Mouse (Mus musculus): Measurements from ENCODE around the gene Mst1.

The Mst1 gene

DNA sequence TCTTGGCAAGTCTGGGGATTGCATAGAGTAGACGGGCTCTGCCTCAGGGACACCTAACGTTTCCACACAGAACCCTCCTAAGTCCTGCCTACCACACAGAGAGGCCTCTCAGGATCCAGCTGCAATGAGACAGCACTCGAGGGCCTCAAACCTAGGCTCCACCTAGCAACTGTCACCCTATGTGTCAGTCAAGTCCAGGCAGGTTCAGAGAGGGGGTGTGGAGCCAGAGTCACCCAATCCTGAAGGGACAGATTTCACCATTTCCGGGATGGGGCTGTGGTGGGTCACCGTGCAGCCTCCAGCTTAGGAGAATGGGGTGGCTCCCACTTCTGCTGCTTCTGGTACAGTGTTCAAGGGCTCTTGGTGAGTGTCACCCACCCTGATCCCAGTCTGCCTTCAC is at the start of gene Mst1:
TSS of gene Mst1 (plus strand) at position 269 of the 400 bp plus-strand sequence.
- DNase-seq = no peak

DNA sequence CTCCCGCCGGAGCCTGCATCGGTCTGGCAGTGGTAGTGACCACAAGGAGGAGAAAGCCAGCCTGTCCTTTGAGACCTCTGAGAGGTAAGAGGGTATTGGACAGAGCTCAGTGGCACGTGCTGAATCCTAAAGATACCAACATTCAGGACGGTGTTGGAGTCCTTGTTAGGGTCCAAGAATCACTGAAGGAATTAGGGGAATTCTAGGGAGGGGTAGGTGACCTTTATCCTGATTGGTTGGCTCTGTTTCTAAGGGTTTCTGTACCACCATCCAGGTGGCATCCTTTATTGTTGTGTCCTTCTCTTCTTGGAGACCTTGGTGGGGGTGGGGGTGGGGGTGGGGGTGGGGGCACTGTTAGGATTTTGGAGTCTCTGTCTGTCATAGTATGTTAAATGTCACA is 48.1 kb upstream of the Mst1 start:
- no peak for DNase-seq

DNA sequence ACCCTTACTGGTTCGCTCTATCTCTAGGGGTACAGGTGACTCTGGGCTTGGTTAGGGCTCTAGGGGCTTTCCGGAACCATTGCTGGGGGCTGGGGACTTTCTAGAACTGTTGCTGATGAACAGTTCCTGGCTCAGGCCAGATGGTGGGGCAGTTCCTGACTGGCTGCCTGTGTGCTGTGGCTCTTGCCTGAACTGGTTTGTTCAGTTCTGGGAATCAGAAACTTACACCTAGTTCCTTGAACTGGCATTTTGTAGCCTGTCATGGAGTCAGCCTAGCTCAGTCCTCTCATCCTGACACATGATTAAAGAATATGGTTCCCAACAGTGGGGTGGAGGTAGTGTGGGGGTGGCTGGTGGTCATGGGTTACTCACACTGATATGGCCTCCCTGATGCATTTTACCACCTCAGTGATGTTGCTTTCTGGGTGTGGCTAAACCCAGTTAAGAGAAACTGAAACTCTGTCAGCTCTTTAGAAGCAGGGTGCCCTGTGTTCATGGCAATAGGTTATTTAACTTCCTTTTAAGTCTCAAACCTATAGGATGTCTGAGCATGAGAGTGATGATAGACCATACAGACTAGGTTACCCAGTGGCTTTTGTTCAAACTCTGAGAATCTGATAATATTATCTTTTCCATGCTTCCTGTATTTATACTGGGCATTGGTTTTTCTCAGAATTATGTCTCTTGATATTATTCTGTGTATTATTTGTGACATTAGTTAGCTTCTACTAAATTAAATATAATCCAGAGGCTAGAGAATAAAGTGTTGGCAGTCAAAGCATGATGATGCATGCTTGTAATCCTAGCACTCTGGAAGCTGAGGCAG is 44.7 kb upstream of the Mst1 start:
- no peak for DNase-seq

DNA sequence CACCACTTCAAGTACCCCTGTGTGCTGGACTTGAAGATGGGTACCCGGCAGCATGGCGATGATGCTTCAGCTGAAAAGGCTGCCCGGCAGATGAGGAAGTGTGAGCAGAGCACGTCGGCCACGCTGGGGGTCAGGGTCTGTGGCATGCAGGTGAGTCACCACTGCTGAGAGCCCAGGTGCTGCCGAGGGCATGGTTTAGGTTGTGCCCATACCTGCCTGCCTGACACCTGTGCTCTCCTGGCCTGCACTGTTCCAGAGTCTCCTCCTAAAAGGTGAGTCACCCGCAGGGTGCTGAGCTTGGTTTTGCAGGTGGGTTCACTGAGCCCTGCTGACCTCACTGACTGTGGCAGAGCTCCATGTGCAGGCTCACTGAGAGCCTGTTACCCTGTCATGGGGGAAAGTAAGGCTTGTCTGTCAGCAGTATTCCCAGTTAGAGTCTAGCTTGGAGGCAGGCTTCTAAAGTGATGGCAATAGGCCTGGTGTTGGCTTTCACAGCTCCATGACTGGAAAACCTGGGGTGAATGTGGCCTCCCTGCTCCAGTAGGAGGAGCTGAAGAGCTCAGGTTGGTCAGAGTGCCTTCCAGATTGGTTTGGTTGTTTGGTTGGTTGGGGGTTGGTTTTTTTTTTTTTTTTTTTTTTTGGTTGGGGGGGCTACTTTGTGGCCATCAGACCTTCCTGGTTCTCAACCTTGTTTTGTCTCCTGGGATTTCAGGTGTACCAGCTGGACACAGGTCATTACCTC is 35.3 kb upstream of the Mst1 start:
- DNase-seq = no peak

DNA sequence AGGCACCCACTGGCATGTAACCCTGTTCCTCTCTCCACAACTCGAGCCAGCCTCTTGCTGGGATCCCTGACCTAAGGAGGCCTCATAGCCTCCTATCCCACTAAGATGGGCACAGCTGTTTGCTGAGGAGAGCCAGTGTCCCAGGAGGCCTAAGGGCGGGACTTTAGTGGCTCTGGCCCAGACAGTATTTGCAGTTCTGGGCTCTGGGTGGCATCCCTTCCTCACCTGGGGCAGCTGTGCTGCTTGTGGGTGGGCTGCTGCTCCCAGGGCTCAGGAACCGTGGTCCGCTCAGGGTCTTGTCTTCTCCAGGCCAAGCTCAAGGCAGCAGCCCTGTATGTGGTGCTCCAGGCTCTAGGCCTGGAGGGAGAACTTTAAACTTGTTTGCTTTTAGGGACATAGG is 33.7 kb upstream of the Mst1 start:
- no peak for DNase-seq

DNA sequence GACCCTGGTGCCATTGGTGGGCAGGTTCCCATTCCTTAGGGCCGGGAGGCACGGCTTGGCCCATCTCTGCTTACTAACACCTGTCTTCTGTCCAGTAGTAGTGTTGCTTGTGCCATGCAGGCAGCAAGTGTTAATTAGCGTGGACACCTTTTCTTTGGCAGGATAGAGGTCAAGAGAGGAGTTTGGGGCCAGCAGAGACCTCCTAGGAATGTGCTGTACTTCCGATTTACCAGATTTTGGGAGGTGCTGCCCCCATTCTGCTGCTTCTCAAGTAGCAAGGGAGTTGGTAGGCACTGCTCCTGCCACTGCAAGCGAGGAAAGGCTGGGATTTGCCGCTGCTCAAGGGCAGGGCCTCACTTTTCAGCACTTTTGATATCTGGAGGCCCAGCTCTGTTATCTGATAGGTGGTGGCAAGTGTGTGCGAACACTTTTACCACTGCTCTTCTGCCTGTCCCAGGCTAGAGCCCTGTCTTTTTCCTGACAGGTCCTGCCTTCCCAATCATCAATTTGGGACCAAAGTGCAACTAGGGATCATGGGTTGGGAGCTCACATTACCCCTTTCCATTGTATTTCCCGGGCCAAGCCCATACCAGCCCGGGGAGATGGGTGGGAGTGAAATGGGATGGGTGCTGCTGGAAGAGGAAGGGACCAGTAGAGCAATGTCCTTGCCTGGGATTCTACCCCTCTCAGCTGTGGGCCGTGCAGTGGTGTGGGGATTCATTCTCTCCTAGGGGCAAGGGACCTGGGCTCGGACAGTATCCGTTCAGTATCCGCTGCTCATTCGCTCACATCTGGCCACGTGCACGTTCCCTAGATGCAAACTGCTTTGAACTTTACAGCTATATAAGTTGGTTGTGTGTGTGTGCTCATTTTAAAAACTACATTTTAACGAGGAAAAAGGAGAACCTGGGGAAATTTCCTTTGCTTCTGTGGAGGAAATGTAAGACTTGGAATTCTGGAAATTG is 32.4 kb upstream of the Mst1 start:
- DNase-seq = no peak

DNA sequence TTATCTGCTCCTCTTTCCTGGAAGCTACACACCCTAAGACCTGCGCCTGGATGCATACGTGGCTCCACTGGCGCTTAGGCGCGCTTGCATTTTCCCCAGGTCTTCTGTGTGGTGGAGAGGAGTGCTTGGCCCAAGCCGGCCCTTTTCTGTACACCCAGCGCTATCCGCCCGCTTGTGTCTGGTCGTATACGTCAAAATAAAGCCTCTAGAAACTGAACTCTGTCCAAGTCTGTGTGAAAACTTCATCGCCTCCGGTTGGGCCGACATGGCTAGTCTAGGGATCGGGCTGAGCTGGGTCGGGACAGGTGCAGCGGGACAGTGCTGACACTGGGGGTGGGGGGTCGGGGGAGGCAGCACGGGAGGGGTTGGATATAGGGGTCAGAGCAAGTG is 31.7 kb upstream of the Mst1 start:
- DNase-seq = no peak

DNA sequence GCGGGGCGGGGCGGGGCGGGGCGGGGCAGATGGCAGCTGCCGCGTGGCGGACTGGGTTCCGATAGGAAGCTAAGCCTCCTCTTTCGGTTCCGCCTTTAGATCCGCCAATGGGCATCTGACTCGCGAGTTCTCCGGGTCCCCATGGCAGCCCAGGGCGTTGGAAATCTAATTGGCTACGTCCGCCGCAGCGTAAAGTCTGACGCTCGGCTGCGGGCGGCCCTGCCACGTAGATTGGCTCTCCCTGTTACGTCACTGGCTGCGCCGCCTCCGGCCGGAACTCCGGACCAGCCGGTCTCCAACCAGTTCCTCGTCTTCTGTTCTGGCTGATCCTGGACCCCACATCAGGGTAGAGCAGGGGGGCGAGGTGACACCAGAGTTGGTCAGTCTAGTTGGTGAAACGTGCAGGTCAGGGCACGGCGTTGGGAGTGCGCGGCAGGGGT is 31.2 kb upstream of the Mst1 start, which contains the start of gene Gmppb:
TSS of gene Gmppb (plus strand) at position 227 of the 440 bp plus-strand sequence.
- DNase-seq = peak; percentile 91

DNA sequence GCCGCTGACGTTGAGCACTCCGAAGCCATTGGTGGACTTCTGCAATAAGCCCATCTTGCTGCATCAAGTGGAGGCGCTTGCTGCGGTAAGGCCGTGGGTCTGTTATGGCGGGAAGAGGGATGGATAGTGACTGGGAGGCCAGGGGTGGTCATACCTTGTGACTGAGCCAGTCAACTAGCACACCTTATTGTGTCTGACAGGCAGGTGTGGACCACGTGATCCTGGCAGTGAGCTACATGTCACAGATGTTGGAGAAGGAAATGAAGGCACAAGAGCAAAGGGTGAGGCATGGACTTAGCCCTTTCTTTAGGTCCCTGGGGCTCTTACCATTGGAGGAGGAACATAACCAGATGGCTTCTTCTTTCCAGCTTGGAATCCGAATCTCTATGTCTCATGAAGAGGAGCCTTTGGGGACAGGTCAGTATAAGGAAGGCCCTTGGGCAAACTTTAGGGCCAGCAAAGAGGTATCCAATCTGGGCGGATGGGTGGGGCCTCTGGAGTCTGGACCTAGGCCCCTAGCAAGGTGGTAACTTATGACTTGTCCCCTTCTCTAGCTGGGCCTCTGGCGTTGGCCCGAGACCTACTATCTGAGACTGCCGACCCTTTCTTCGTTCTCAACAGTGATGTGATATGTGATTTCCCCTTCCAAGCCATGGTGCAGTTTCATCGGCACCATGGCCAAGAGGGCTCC is 30.5 kb upstream of the Mst1 start:
- DNase-seq = no peak

DNA sequence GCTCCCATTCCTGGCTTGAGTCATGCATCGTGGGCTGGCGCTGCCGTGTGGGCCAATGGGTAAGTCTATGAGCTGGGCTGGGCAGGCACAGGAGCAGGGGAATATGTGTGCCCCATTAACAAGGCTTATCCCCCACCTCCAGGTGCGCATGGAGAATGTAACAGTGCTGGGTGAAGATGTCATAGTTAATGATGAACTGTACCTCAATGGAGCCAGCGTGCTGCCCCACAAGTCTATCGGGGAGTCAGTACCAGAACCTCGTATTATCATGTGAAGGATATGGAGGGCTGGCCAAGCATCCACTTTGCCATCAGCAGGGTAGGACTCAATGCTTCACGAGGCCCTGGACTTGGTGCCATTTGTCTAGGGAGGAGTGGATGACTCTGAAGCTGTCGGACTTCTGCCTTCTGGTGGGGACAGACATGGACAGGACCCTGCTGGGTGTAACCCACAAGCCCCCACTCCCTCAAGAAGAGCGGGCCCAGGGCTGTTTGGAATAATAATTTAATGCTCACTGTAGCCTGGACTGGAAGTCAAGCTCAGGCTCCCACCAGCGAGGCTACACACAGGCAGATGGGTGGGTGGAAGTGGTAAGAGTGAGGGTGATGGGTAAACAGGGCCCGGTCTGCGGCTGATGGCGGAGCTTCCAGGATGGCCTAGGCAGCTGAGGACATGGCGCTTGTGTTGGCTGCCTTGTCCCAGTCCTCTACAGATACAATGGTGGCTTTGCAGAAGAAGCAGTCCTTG is 28.9 kb upstream of the Mst1 start:
- no peak for DNase-seq

DNA sequence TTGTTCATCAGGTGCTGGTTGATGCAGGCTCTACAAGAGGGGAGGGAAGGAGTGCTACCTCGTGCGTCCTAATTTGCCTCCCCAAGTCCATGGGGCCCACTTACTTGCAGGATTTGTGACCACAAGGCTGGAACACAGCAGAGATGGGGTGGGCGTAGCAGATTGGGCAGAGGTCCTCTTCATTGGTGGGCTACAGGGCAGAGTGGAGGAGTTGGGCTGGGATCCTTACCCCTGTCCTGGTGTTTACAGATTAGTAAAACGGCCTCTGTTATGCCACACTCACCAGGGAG is 28.4 kb upstream of the Mst1 start:
- DNase-seq = no peak

DNA sequence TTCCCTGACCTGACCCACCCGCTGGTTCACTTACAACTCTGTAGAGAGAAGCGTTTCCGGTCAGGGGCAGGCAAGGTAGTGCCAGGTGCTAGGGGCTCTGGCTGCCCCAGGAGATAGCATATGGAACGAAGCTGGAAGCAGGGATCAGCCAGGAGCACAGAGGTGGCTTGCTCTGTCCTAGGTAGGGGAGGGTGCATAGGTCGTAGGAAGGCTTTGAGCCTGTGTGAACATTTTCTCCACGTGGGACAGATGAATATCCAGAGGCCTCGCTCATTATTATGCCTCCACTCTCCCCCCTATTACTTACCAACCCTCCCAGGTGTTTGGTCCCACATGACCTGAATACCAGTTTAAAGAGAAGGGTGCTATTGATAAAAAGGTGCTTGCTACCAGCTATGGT is 27.8 kb upstream of the Mst1 start:
- DNase-seq = no peak

DNA sequence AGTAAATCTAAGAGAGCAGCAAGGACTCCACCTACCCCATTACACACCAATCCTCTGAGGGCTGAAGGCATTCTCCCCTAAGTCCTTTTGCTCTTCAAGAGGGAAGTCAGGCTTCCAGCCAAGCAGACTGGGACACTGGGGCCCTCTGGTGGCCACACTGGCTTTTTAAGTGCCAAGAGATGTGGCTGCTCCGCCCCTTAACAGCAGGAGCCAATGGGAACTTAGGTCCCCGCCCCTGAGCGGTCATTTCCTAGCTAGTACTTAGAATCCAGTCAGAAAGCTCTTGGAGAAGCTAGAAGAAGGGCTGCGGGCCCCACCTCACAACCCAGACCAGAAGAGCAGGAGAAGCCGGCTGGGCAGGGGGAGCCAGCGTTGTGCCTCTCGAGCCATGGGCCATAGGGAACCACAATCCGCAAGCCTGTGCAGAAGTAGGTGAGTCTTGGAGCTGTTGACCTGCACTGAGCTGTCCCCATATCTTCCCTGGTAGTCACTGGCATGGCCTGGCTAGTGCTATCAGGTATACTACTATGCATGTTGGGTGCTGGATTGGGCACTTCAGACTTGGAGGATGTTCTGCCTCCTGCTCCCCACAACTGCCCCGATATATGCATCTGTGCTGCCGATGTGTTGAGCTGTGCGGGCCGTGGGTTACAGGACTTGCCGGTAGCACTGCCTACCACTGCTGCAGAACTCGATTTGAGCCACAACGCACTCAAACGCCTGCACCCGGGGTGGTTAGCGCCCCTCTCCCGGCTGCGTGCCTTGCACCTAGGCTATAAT is 27.2 kb upstream of the Mst1 start, which contains the start of gene Amigo3:
TSS of gene Amigo3 (plus strand) at position 275 of the 780 bp plus-strand sequence.
- peak; percentile 96 for DNase-seq

DNA sequence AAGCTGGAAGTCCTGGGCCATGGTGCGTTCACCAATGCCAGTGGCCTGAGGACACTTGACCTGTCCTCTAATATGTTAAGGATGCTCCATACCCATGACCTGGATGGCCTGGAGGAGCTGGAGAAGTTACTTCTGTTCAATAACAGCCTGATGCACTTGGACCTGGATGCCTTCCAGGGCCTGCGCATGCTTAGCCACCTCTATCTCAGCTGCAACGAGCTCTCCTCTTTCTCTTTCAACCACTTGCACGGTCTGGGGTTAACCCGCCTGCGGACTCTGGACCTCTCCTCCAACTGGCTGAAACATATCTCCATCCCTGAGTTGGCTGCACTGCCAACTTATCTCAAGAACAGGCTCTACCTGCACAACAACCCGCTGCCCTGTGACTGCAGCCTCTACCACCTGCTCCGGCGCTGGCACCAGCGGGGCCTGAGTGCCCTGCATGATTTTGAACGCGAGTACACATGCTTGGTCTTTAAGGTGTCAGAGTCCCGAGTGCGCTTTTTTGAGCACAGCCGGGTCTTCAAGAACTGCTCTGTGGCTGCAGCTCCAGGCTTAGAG is 26.5 kb upstream of the Mst1 start:
- DNase-seq = no peak

DNA sequence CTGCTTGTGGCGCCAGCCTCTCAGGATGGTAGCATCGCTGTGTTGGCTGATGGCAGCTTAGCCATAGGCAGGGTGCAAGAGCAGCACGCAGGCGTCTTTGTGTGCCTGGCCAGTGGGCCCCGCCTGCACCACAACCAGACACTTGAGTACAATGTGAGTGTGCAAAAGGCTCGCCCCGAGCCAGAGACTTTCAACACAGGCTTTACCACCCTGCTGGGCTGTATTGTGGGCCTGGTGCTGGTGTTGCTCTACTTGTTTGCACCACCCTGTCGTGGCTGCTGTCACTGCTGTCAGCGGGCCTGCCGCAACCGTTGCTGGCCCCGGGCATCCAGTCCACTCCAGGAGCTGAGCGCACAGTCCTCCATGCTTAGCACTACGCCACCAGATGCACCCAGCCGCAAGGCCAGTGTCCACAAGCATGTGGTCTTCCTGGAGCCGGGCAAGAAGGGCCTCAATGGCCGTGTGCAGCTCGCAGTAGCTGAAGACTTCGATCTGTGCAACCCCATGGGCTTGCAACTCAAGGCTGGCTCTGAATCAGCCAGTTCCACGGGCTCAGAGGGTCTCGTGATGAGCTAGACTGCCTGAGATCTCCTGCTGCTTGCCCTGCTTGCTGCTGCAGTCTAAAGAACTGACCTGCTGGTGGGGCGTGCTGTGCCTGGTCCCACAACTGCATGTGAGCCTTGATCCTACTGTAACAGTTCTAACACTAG is 25.8 kb upstream of the Mst1 start:
- DNase-seq = no peak

DNA sequence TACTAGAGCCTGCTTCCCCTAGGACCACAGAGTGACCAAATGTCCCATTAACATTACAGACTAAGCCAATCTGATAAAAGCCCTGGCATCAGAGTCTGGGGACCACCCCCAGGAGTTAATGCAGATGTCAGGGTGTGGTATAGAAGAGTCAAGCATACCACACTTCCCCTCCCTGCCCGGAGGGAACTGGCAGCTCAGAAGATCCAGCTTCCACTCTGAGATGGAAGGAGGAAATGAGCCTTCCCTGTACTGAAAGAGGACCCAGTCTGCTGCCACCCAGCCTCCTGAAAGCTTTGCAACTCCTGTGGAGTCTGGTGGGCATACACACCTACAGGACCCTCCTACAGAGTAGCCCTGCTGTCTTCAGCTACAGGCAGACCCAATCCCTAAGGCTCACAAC is 25.2 kb upstream of the Mst1 start:
- DNase-seq = no peak

DNA sequence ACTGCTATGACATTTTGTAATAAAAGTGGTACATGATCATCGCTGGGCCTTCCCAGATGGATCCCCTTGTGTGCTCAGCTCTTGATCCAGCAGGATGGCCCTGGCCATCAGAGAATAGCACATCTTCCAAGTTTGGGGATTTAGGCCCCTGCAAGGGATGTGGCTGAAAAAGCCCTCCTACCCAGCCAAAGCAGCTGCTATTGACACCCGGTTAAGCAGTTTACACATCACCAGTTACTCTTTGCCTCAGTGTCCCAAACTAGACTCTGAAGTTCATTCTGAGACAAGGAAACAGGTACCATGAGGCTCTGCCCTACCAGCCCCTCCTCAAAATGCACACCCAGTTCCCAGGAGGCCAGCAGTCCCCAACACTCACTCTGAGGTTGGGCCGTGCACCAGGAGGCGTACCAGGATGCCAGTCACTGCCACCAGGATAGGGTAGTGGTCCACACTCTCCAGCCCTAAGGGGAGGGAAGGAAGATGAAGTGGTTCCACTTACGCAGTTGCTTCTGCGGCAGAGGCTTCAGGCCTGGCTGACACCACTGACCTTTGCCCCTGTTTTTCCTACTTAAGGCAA is 24.5 kb upstream of the Mst1 start:
- DNase-seq = no peak

DNA sequence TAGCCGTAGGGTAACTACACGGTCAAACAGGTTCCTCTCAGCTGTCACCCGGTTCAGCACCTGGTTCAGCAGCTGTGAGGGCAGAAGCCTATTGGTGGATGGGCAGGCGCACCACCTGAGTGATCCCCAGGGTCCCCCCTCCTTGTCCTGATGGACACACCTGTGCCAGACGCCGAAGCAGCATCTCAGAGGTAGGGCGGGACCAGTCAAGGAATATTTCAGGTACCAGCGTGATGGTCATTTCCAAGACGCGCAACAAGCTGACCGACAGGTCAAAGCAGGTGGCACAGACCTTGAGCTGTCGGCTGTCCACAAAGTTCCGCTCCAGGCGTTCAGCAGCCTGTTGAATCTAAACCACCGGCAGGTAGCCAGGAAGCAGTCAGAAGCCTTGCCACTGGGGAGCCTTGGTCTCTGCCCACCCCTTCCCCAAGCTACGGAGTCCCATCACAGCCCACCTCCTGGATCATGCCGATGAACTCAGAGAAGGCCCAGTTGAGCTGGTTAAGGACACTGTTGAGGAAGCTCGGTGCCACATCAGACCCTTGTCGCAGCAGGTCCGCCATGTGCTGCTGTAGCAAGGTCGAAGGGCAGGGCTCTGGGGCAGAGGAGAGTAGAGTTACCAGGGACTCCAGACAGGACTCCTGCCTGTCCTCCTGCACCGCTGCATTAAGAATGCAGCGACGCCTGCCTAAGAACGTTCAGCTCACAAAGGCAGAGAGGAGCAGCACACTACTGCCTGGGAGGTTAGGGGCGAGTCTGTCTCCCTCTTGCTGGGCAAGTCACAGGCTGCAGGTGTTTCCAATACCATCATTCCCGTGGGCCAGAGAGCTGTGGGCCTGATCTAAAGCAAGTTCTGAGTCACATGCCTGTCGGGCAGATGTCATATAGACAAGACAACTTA is 23.6 kb upstream of the Mst1 start:
- DNase-seq = no peak

DNA sequence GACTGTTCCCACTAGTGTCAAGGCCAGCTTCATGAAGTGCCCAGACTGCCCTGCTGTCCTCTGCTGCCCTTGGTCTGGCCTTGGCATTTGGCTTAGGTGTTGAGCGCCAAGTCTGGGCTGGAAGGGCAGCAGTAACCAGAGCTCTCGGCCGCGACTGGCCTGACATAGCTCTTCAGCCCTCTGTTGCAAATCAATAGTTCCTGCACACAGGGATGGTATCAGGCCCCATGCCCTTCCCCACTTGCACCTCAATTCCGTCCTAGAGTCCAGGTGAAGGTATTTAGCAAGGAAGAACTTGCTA is 23.0 kb upstream of the Mst1 start:
- DNase-seq = no peak

Data from thymus, postnatal 25 days (tissue).